Mouse (Mus musculus) cerebellum, postnatal 36 days (tissue): Measurements from ENCODE around the gene Map3k1.
"Not testable (repeated sequence)": the region's sequence is repeated elsewhere in the genome, so short reads cannot be mapped to it uniquely, and the experiment has no call there.

Experiments used
- DNase-seq, 2 experiments: peaks; one replicate each; pipeline ENCODE4 v3.0.0; 2021 to 2022; ENCODE audit warnings: mixed read lengths in 2 of 2

Gene Map3k1

GRCm38 (mm10) chr13:111741204-111741990 is 67.4 kb downstream of the Map3k1 start:
- DNase-seq, result no peak

GRCm38 (mm10) chr13:111726898-111727297 is 81.9 kb downstream of the Map3k1 start:
- DNase-seq, result no peak

- peak; percentile 89 to 93 for DNase-seq
Measured at GRCm38 (mm10) chr13:111725165-111726077, 83.4 kb downstream of the Map3k1 start.

- DNase-seq, result no peak
Measured at GRCm38 (mm10) chr13:111724811-111725164, 84.0 kb downstream of the Map3k1 start.

- DNase-seq, result no peak
Measured at GRCm38 (mm10) chr13:111719726-111720125, 89.1 kb downstream of the Map3k1 start.

- DNase-seq, result no peak
Measured at GRCm38 (mm10) chr13:111710531-111710930, 98.3 kb downstream of the Map3k1 start.

- not testable (repeated sequence) for DNase-seq
Measured at GRCm38 (mm10) chr13:111703952-111704351, 104.8 kb downstream of the Map3k1 start.

- DNase-seq, result no peak
Measured at GRCm38 (mm10) chr13:111703396-111703795, 105.4 kb downstream of the Map3k1 start.
